Mouse (Mus musculus) limb, embryonic 14.5 days (tissue): ENCODE measurements around the gene Exo5. TPM values are rescaled to one million over a fixed set of nuclear protein-coding genes. Genes with fewer than 3 reads are reported as not detected.

ENCODE experiments used
- ATAC-seq: fragments of 200-750 bp; cut with Nextera tagmentation; 2 replicates; pipeline ENCODE4 v1.8.0; 2017; ENCODE audit warnings: low read depth, moderate number of reproducible peaks, moderate TSS enrichment; ENCODE audit not compliant: low FRiP score
- DNase-seq: peaks from one replicate; pipeline ENCODE4 v3.0.0-alpha.2; 2015; ENCODE audit warnings: low spot score
- H3K27ac ChIP-seq: fragments of 300-500 bp; sonication (generic); replicated peaks from 2 replicates; pipeline ENCODE4 v1.5.1; 2014; ENCODE audit warnings: low read depth, mild to moderate bottlenecking, low read length, moderate library complexity, mixed read lengths
- H3K27me3 ChIP-seq: fragments of 300-500 bp; sonication (generic); 2 replicates; pipeline ENCODE4 v1.6.1; 2014; ENCODE audit warnings: low read length, mixed read lengths; ENCODE audit not compliant: control insufficient read depth, insufficient read depth
- H3K36me3 ChIP-seq: fragments of 300-500 bp; sonication (generic); 2 replicates; pipeline ENCODE4 v1.6.1; 2014; ENCODE audit warnings: mild to moderate bottlenecking, low read length, moderate library complexity, mixed read lengths; ENCODE audit not compliant: control insufficient read depth, insufficient read depth
- H3K4me1 ChIP-seq: fragments of 300-500 bp; sonication (generic); 2 replicates; pipeline ENCODE4 v1.6.1; 2014; ENCODE audit warnings: antibody characterized with exemption, low read length, mixed read lengths; ENCODE audit not compliant: control insufficient read depth, insufficient read depth
- H3K4me2 ChIP-seq: fragments of 300-500 bp; sonication (generic); replicated peaks from 2 replicates; pipeline ENCODE4 v1.6.1; 2014; ENCODE audit warnings: low read depth, mild to moderate bottlenecking, low read length, moderate library complexity; ENCODE audit not compliant: severe bottlenecking
- H3K4me3 ChIP-seq: fragments of 300-500 bp; sonication (generic); replicated peaks from 2 replicates; pipeline ENCODE4 v1.5.1; 2014; ENCODE audit warnings: low read length
- H3K9ac ChIP-seq: fragments of 300-500 bp; sonication (generic); 2 replicates; pipeline ENCODE4 v1.6.1; 2014; ENCODE audit warnings: mild to moderate bottlenecking, low read depth, low read length, moderate library complexity; ENCODE audit not compliant: severe bottlenecking
- H3K9me3 ChIP-seq: fragments of 300-500 bp; sonication (generic); 2 replicates; pipeline ENCODE4 v1.6.1; 2016; ENCODE audit warnings: low read length; ENCODE audit not compliant: control insufficient read depth
- POLR2A ChIP-seq: fragments of 200-500 bp; IDR thresholded peaks from 2 replicates; pipeline ENCODE4 v1.8.0; 2012; ENCODE audit warnings: inconsistent platforms, mild to moderate bottlenecking, moderate library complexity, borderline replicate concordance; ENCODE audit not compliant: insufficient read depth, insufficient read length; ENCODE audit errors: extremely low read depth
- WGBS: fragments of 180-500 bp; shearing (Covaris S2); extraction: QIAGEN DNeasy Blood & Tissue Kit; methylation state at CpG from one replicate; pipeline ENCODE4 v1.1.7; 2014; 5-methylcytosine and 5-hydroxymethylcytosine counted together
- polyA plus RNA-seq, 2 experiments: library from polyadenylated mRNA; depleted of rRNA in 1 of 2; stranded (reverse) in 1 of 2; unstranded in 1 of 2; fragments of >200 nt; fragmentation: Nextera tagmentation in 1 of 2; extraction: Ambion mirVana in 1 of 2; gene quantifications; 2 replicates each; pipeline versions ENCODE4 v1.2.1 to v1.2.3; 2012 to 2014

Exo5 gene
- polyA plus RNA-seq, 2 experiments, result 25.2 to 25.4 TPM

- Histone ChIP-seq H3K27ac (no peak overlapping the region), H3K4me2 (no peak overlapping the region), H3K4me3 (no peak overlapping the region), H3K27me3 (no peaks in the 10 kb centered on the region), H3K36me3 (peaks cover 27% of the 10 kb centered on the region), H3K4me1 (peaks cover 4% of the 10 kb centered on the region; the same call in 1 of the 2 replicates), H3K9me3 (peaks cover 19% of the 10 kb centered on the region), H3K9ac (no peak overlapping the region)
- no peak for ATAC-seq
- WGBS, result 98% methylated on average over 8 of the region's 8 CpGs
- TF ChIP-seq POLR2A, result no peak
- DNase-seq, result no peak
These were observed 3.4 kb downstream of the Exo5 start for GRCm38 (mm10) chr4:120921461-120921860.

DNA sequence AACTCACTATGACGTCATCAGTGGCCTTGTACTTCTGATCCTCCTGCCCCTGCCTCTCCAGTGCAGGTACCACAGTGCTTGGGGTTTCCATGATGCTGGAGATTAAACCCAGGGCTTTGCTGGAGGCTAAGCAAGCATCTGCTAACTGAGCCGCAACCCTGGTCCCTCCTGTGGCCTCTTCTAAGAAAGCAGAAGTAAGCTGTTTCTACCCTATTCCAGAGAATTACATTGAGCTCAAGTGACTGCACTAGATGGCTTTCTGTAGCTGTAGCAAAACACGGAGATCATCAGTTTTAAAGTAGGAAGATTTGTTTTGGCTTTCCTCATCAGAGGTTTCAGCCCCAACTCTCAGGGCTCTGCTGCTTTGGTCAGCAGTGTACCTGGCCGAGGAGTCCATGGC lies 10.3 kb downstream of the Exo5 start:
- Histone ChIP-seq H3K36me3 (no peaks in the 10 kb centered on the region), H3K9me3 (no peaks in the 10 kb centered on the region), H3K9ac (no peak overlapping the region), H3K4me3 (no peak overlapping the region), H3K4me2 (no peak overlapping the region), H3K27me3 (no peaks in the 10 kb centered on the region), H3K4me1 (no peaks in the 10 kb centered on the region), H3K27ac (no peak overlapping the region)
- no peak for TF ChIP-seq POLR2A
- ATAC-seq, result no peak
- DNase-seq, result no peak
- 66% methylated on average over 4 of the region's 4 CpGs for WGBS

DNA sequence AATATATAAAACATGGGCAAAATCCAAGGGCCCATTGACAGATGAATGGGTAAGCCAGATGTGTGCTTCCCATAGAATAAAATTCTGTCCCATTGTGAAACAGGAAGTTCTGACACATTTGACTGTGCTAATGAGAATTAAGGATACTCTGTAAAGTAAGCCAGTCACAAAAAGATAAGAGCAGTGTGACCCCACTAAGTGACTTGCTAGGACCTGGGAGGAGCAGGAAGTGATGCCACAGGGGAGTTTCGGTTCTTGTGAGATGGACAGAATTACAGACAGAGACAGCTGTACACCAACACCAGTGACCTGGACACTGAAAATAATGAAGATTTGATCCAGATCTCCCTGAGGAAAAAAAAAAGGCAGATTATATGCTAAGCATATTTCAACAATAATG lies 11.0 kb downstream of the Exo5 start:
- Histone ChIP-seq H3K9ac (no peak overlapping the region), H3K36me3 (no peaks in the 10 kb centered on the region), H3K27me3 (no peaks in the 10 kb centered on the region), H3K4me1 (no peaks in the 10 kb centered on the region), H3K9me3 (no peaks in the 10 kb centered on the region), H3K4me2 (no peak overlapping the region), H3K4me3 (no peak overlapping the region), H3K27ac (no peak overlapping the region)
- ATAC-seq, result no peak
- no peak for DNase-seq
- no peak for TF ChIP-seq POLR2A
- 73% methylated on average over 1 of the region's 1 CpGs for WGBS

GRCm38 (mm10) chr4:120913443-120913842 lies 11.4 kb downstream of the Exo5 start:
- no peaks in the 10 kb centered on the region for H3K4me1 ChIP-seq
- DNase-seq (no peak), ATAC-seq (no peak)
- TF ChIP-seq POLR2A, result no peak
- no peak overlapping the region for H3K9ac ChIP-seq
- H3K9me3 ChIP-seq, result no peaks in the 10 kb centered on the region
- H3K4me3 ChIP-seq, result no peak overlapping the region
- no peaks in the 10 kb centered on the region for H3K36me3 ChIP-seq
- no peak overlapping the region for H3K4me2 ChIP-seq
- no peak overlapping the region for H3K27ac ChIP-seq
- WGBS, result 64% methylated on average over 8 of the region's 8 CpGs
- H3K27me3 ChIP-seq, result no peaks in the 10 kb centered on the region

- Histone ChIP-seq H3K4me3 (no peak overlapping the region), H3K36me3 (no peaks in the 10 kb centered on the region), H3K27ac (no peak overlapping the region), H3K27me3 (no peaks in the 10 kb centered on the region), H3K4me1 (no peaks in the 10 kb centered on the region), H3K9me3 (no peaks in the 10 kb centered on the region), H3K4me2 (no peak overlapping the region), H3K9ac (no peak overlapping the region)
- 52% methylated on average over 4 of the region's 4 CpGs for WGBS
- DNase-seq (no peak), ATAC-seq (no peak)
- TF ChIP-seq POLR2A, result no peak
These were observed 12.0 kb downstream of the Exo5 start for GRCm38 (mm10) chr4:120912866-120913265.

DNA sequence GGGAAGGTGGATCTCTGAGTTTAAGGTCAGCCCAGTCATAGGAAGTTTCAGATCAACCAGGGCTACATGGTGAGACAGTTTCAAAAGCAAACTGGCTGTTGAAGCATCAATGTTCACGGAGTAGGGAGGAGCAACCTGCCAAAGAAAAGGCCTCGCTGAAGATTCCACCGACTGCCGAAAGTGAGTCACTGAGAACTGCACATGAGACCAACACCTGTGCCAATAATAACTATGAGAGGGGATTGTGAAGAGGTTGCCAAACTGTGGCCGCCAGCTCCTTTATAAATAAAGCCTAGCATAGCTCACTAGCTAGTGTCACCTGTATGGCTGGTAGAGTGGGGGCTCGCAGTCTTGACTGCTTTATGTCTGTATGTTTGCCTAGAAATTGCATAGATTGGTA lies 13.7 kb downstream of the Exo5 start:
- Histone ChIP-seq H3K4me1 (no peaks in the 10 kb centered on the region), H3K9me3 (no peaks in the 10 kb centered on the region), H3K4me2 (no peak overlapping the region), H3K9ac (no peak overlapping the region), H3K27ac (no peak overlapping the region), H3K27me3 (no peaks in the 10 kb centered on the region), H3K4me3 (no peak overlapping the region), H3K36me3 (no peaks in the 10 kb centered on the region)
- WGBS, result 81% methylated on average over 6 of the region's 6 CpGs
- TF ChIP-seq POLR2A, result no peak
- no peak for ATAC-seq
- DNase-seq, result no peak
